In the genomic region with DNA sequence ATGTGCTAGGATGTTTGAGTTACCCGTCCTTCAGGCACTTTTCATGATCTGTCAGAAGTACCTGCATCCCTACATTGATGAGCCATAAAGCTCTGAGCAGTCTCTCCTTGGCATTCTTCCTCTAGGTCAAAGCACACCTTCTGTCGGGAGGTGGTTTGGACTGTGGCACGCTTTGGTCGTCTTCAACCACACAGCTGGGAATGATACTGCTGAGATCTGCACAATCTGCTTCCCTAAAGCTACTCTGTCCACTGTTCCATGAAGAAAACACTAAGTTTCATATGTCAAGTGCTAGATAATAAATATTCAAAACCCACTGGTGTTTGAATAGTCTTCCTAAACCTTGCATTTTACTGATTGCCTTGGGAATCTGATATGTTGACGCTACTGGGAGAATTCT, we compare ENCODE assay signal across 25 mouse cellular contexts. TPM values are rescaled to one million over a fixed set of nuclear protein-coding genes. Genes with fewer than 3 reads are reported as not detected.
DNase-seq lines count a peak whose midpoint lies in the region; ATAC-seq and TF ChIP-seq lines count a peak whose summit lies in the region.
"Had no signal": no experiment of that assay in that cellular context is flagged by ENCODE, and none has a peak within 500 bp of the region (broad histone marks: within the 10 kb centered on the region; RNA-seq: fewer than 3 reads in every experiment).

No protein-coding gene starts in this region.

- TF ChIP-seq CTCF in kidney, adult 2 months (conservative IDR thresholded peaks at IDR 0.05; ENCODE audit: insufficient read depth, insufficient read length, low read depth, low read length): no peak
- TF ChIP-seq CTCF in kidney, postnatal 0 days (IDR thresholded peaks at IDR 0.05; ENCODE audit: low read depth): no peak

- WGBS in kidney, adult 2 months: 38% methylated on average over 5 of the region's 5 CpGs
- WGBS in kidney, embryonic 16.5 days: 47% methylated on average over 5 of the region's 5 CpGs
- 33% methylated on average over 5 of the region's 5 CpGs for WGBS in kidney, postnatal 0 days
- WGBS in kidney, embryonic 15.5 days: 50% methylated on average over 5 of the region's 5 CpGs
- WGBS in limb, embryonic 10.5 days: 89% methylated on average over 5 of the region's 5 CpGs

- no peaks in the 10 kb centered on the region for H3K9me3 ChIP-seq in kidney, embryonic 16.5 days (ENCODE audit: low read length)
- H3K9me3 ChIP-seq in kidney, postnatal 0 days (replicated peaks; ENCODE audit: low read length): no peaks in the 10 kb centered on the region
- no peaks in the 10 kb centered on the region for H3K9me3 ChIP-seq in kidney, embryonic 15.5 days (replicated peaks)
- no peaks in the 10 kb centered on the region for H3K9me3 ChIP-seq in limb, embryonic 10.5 days (replicated peaks)
- H3K9me3 ChIP-seq: embryonic facial prominence, embryonic 13.5 days; embryonic facial prominence, embryonic 15.5 days; forebrain, embryonic 10.5 days; forebrain, embryonic 12.5 days had no signal

- H3K27me3 ChIP-seq in kidney, adult 2 months (replicated peaks; ENCODE audit: control insufficient read depth, insufficient read depth, low read length): no peaks in the 10 kb centered on the region
- H3K27me3 ChIP-seq in kidney, embryonic 16.5 days (ENCODE audit: insufficient read depth, low read length): no peaks in the 10 kb centered on the region
- H3K27me3 ChIP-seq in kidney, postnatal 0 days (ENCODE audit: insufficient read depth, low read length): no peaks in the 10 kb centered on the region
- peaks cover 21% of the 10 kb centered on the region for H3K27me3 ChIP-seq in kidney, embryonic 15.5 days
- H3K27me3 ChIP-seq in limb, embryonic 10.5 days (ENCODE audit: low read depth, poor library complexity, severe bottlenecking): no peaks in the 10 kb centered on the region
- H3K27me3 ChIP-seq: forebrain, embryonic 12.5 days had no signal

- DNase-seq in kidney, adult 2 months: peak; percentile 67
- DNase-seq in kidney, postnatal 0 days (ENCODE audit: low spot score): peak; percentile 65
- peak; percentile 25 for DNase-seq in A20 (ENCODE audit: low read depth, low spot score)
- DNase-seq in limb, embryonic 10.5 days (ENCODE audit: low spot score): no peak
- no peak for DNase-seq in T-cell, adult 2 months (ENCODE audit: low spot score)
- DNase-seq: adrenal gland, adult 2 months; adrenal gland, postnatal 10 days; adrenal gland, postnatal 25 days; cerebellum, adult 11 months; cerebellum, adult 18-20 months; cerebellum, adult 8-10 months; cerebellum, adult 9-11 months; cerebellum, postnatal 14 days; cerebellum, postnatal 36 days; embryo, embryonic 11 days had no signal

- H3K36me3 ChIP-seq in kidney, adult 2 months (ENCODE audit: control insufficient read depth, insufficient read depth, low read length): no peaks in the 10 kb centered on the region
- no peaks in the 10 kb centered on the region for H3K36me3 ChIP-seq in kidney, embryonic 16.5 days (ENCODE audit: insufficient read depth, low read length)
- no peaks in the 10 kb centered on the region for H3K36me3 ChIP-seq in kidney, postnatal 0 days (ENCODE audit: insufficient read depth, low read length)
- no peaks in the 10 kb centered on the region for H3K36me3 ChIP-seq in kidney, embryonic 15.5 days
- no peaks in the 10 kb centered on the region for H3K36me3 ChIP-seq in limb, embryonic 10.5 days
- H3K36me3 ChIP-seq: embryonic facial prominence, embryonic 13.5 days; embryonic facial prominence, embryonic 15.5 days; forebrain, embryonic 10.5 days; forebrain, embryonic 12.5 days had no signal

- no peak overlapping the region for H3K27ac ChIP-seq in kidney, adult 2 months (ENCODE audit: insufficient read depth, low read depth, low read length)
- H3K27ac ChIP-seq in kidney, embryonic 16.5 days (ENCODE audit: low read length): no peak overlapping the region
- no peak overlapping the region for H3K27ac ChIP-seq in kidney, postnatal 0 days
- H3K27ac ChIP-seq in kidney, embryonic 15.5 days: no peak overlapping the region; the same call in 1 of the 2 replicates
- H3K27ac ChIP-seq in limb, embryonic 10.5 days: peak overlapping the region; percentile 21; the same call in 1 of the 2 replicates
- H3K27ac ChIP-seq: embryonic facial prominence, embryonic 13.5 days; embryonic facial prominence, embryonic 15.5 days; forebrain, embryonic 10.5 days; forebrain, embryonic 12.5 days had no signal

- H3K4me1 ChIP-seq in kidney, adult 2 months (ENCODE audit: control insufficient read depth, insufficient read depth, low read length): peaks cover 17% of the 10 kb centered on the region; the same call in 1 of the 2 replicates
- peaks cover 25% of the 10 kb centered on the region for H3K4me1 ChIP-seq in kidney, embryonic 16.5 days (ENCODE audit: insufficient read depth, low read length)
- H3K4me1 ChIP-seq in kidney, postnatal 0 days (replicated peaks; ENCODE audit: insufficient read depth, low read length): peaks cover 19% of the 10 kb centered on the region
- H3K4me1 ChIP-seq in kidney, embryonic 15.5 days: peaks cover 43% of the 10 kb centered on the region
- peaks cover 71% of the 10 kb centered on the region for H3K4me1 ChIP-seq in limb, embryonic 10.5 days

- no peak overlapping the region for H3K9ac ChIP-seq in kidney, embryonic 16.5 days (replicated peaks; ENCODE audit: low read length)
- H3K9ac ChIP-seq in kidney, postnatal 0 days (ENCODE audit: low read depth, low read length): no peak overlapping the region
- H3K9ac ChIP-seq in kidney, embryonic 15.5 days: no peak overlapping the region
- H3K9ac ChIP-seq: embryonic facial prominence, embryonic 13.5 days; embryonic facial prominence, embryonic 15.5 days; forebrain, embryonic 12.5 days had no signal

- no peak overlapping the region for H3K4me3 ChIP-seq in kidney, adult 2 months (ENCODE audit: insufficient read depth, low read depth, low read length)
- H3K4me3 ChIP-seq in kidney, embryonic 16.5 days (ENCODE audit: low read length): no peak overlapping the region
- no peak overlapping the region for H3K4me3 ChIP-seq in kidney, postnatal 0 days (replicated peaks; ENCODE audit: low read depth, low read length)
- no peak overlapping the region for H3K4me3 ChIP-seq in kidney, embryonic 15.5 days (replicated peaks)
- no peak overlapping the region for H3K4me3 ChIP-seq in limb, embryonic 10.5 days
- H3K4me3 ChIP-seq: embryonic facial prominence, embryonic 13.5 days; embryonic facial prominence, embryonic 15.5 days; erythroblast, embryonic 14.5 days; forebrain, embryonic 10.5 days; forebrain, embryonic 12.5 days had no signal

- no peak for TF ChIP-seq POLR2A in kidney, adult 2 months (IDR thresholded peaks at IDR 0.05; ENCODE audit: low read depth, low read length)

- ATAC-seq in kidney, embryonic 16.5 days (ENCODE audit: low FRiP score, low TSS enrichment): no peak
- ATAC-seq in kidney, postnatal 0 days (replicated peaks; ENCODE audit: low FRiP score, low read depth): no peak
- ATAC-seq in kidney, embryonic 15.5 days (replicated peaks; ENCODE audit: low FRiP score): no peak; the same call in 1 of the 2 replicates
- ATAC-seq: forebrain, embryonic 14.5 days; forebrain, embryonic 16.5 days had no signal

- no peak overlapping the region for H3K4me2 ChIP-seq in kidney, embryonic 16.5 days (replicated peaks; ENCODE audit: low read depth, low read length)
- no peak overlapping the region for H3K4me2 ChIP-seq in kidney, postnatal 0 days (ENCODE audit: low read length)
- H3K4me2 ChIP-seq in kidney, embryonic 15.5 days: no peak overlapping the region
- H3K4me2 ChIP-seq: embryonic facial prominence, embryonic 13.5 days; embryonic facial prominence, embryonic 15.5 days; forebrain, embryonic 12.5 days had no signal

RNA-seq across cellular contexts. Expression of gene Parvb, which starts 10.3 kb away (rescaled TPM):
- 7.1 and 8.5 TPM in 2 replicates for polyA plus RNA-seq in kidney, adult 2 months (2012; rRNA removed)
- polyA plus RNA-seq in kidney, embryonic 16.5 days (2015; fragmentation: Nextera tagmentation; extraction: Ambion mirVana): 3.1 and 3.5 TPM in 2 replicates
- 2.8 and 3.3 TPM in 2 replicates for polyA plus RNA-seq in kidney, postnatal 0 days (2015; fragmentation: Nextera tagmentation; extraction: Ambion mirVana)
- 3.8 and 4.7 TPM in 2 replicates for polyA plus RNA-seq in kidney, embryonic 15.5 days (2015; fragmentation: Nextera tagmentation; extraction: Ambion mirVana)
- 9.0 and 11.0 TPM in 2 replicates for polyA plus RNA-seq in limb, embryonic 10.5 days (2016; fragmentation: Nextera tagmentation; extraction: Ambion mirVana)

RNA-seq across cellular contexts. Expression of gene Samm50, which starts 29.5 kb away (rescaled TPM):
- polyA plus RNA-seq in kidney, adult 2 months (2012; rRNA removed): 18.6 and 22.9 TPM in 2 replicates
- 136 and 143 TPM in 2 replicates for polyA plus RNA-seq in kidney, embryonic 16.5 days (2015; fragmentation: Nextera tagmentation; extraction: Ambion mirVana)
- 147 and 155 TPM in 2 replicates for polyA plus RNA-seq in kidney, postnatal 0 days (2015; fragmentation: Nextera tagmentation; extraction: Ambion mirVana)
- 127 and 132 TPM in 2 replicates for polyA plus RNA-seq in kidney, embryonic 15.5 days (2015; fragmentation: Nextera tagmentation; extraction: Ambion mirVana)
- 117 and 118 TPM in 2 replicates for polyA plus RNA-seq in limb, embryonic 10.5 days (2016; fragmentation: Nextera tagmentation; extraction: Ambion mirVana)

RNA-seq across cellular contexts. Expression of gene Pnpla3, which starts 53.9 kb away (rescaled TPM):
- 28.4 and 40.6 TPM in 2 replicates for polyA plus RNA-seq in kidney, adult 2 months (2012; rRNA removed)
- 0.53 and 1.1 TPM in 2 replicates for polyA plus RNA-seq in kidney, embryonic 16.5 days (2015; fragmentation: Nextera tagmentation; extraction: Ambion mirVana)
- polyA plus RNA-seq in kidney, postnatal 0 days (2015; fragmentation: Nextera tagmentation; extraction: Ambion mirVana): 0.57 and 0.60 TPM in 2 replicates
- 0.45 and 1.1 TPM in 2 replicates for polyA plus RNA-seq in kidney, embryonic 15.5 days (2015; fragmentation: Nextera tagmentation; extraction: Ambion mirVana)
- polyA plus RNA-seq in limb, embryonic 10.5 days (2016; fragmentation: Nextera tagmentation; extraction: Ambion mirVana): 0.10 and 0.19 TPM in 2 replicates
- polyA plus RNA-seq: C2C12; erythroblast, embryonic 14.5 days had no signal

Comparison
In these comparisons a context has a peak if more than half of its experiments do, and no peak if none do; other contexts are left out.
1. RNA of gene Pnpla3, which starts 53.9 kb away (polyA plus RNA-seq): 28.4 to 40.6 TPM in kidney, adult 2 months; 0.53 to 1.1 TPM in kidney, embryonic 16.5 days, 0.45 to 1.1 TPM in kidney, embryonic 15.5 days, 0.57 to 0.60 TPM in kidney, postnatal 0 days and 0.10 to 0.19 TPM in limb, embryonic 10.5 days; every median in the first group is over 10 times any median in the second.
2. DNase-seq: peak in kidney, adult 2 months (single experiment), kidney, postnatal 0 days (single experiment) and A20 (single experiment); none in limb, embryonic 10.5 days (single experiment) and T-cell, adult 2 months (single experiment).